ENCODE assay signal across 10 mouse cellular contexts in genomic region chr2:20777931-20778330, GRCm38 (mm10).
A peak's percentile ranks its signal among the peaks of the same experiment; 100 is the strongest.
DNase-seq lines count a peak whose midpoint lies in the region; ATAC-seq and TF ChIP-seq lines count a peak whose summit lies in the region.
"Had no signal": no experiment of that assay in that cellular context is flagged by ENCODE, and none has a peak within 500 bp of the region (broad histone marks: within the 10 kb centered on the region; RNA-seq: fewer than 3 reads in every experiment).

No protein-coding gene starts in this region.

- TF ChIP-seq CTCF in left cerebral cortex, adult 2 months (IDR thresholded peaks at IDR 0.05) = peak; percentile 46

- no peaks in the 10 kb centered on the region for H3K36me3 ChIP-seq in forebrain, embryonic 15.5 days
- H3K36me3 ChIP-seq: limb, embryonic 13.5 days had no signal

- DNase-seq in cerebellum, postnatal 10 days = peak; percentile 23 to 29
- DNase-seq in cerebellum, postnatal 36 days = no peak
- peak in 1 of 2 experiments; percentile 24 for DNase-seq in left cerebral cortex, adult 2 months (ENCODE audit: extremely low spot score in 1 of 2, low spot score in 2 of 2)
- DNase-seq in left cerebral cortex, adult 8-10 months (ENCODE audit: low spot score in 2 of 2) = no peak
- DNase-seq in embryo, embryonic 10.5 days (ENCODE audit: low spot score) = peak; percentile 54
- DNase-seq in left cerebral cortex, postnatal 10 days (ENCODE audit: extremely low spot score in 1 of 2, low spot score in 2 of 2) = peak; percentile 42 to 49
- DNase-seq in spleen, adult 12 weeks (ENCODE audit: low spot score) = no peak

- H3K9me3 ChIP-seq in forebrain, embryonic 15.5 days = no peaks in the 10 kb centered on the region
- H3K9me3 ChIP-seq: embryonic facial prominence, embryonic 13.5 days; limb, embryonic 13.5 days had no signal

- WGBS in forebrain, embryonic 15.5 days = 77% methylated on average over 6 of the region's 6 CpGs

- no peak overlapping the region for H3K4me3 ChIP-seq in left cerebral cortex, adult 2 months
- H3K4me3 ChIP-seq in forebrain, embryonic 15.5 days = no peak overlapping the region
- H3K4me3 ChIP-seq: embryonic facial prominence, embryonic 13.5 days; limb, embryonic 13.5 days had no signal

- no peaks in the 10 kb centered on the region for H3K4me1 ChIP-seq in forebrain, embryonic 15.5 days
- H3K4me1 ChIP-seq: embryonic facial prominence, embryonic 13.5 days; limb, embryonic 13.5 days had no signal

- no peak overlapping the region for H3K4me2 ChIP-seq in forebrain, embryonic 15.5 days (replicated peaks)
- H3K4me2 ChIP-seq: embryonic facial prominence, embryonic 13.5 days; limb, embryonic 13.5 days had no signal

- intact Hi-C loops in left cerebral cortex, adult 2 months (cut with DNase I) = loop anchor here (5.0 to 10.0 kb wide), 5 partner anchors 503 to 1361 kb away; partner anchors contain the start of gene Etl4
- intact Hi-C loops in left cerebral cortex, postnatal 10 days (cut with DNase I) = loop anchor here (10.0 kb wide), 1 partner anchor 253 kb away; no protein-coding TSS in a partner anchor

- no peak for ATAC-seq in forebrain, embryonic 15.5 days (replicated peaks)

- H3K9ac ChIP-seq in forebrain, embryonic 15.5 days (replicated peaks) = no peak overlapping the region
- H3K9ac ChIP-seq: embryonic facial prominence, embryonic 13.5 days; limb, embryonic 13.5 days had no signal

- no peak overlapping the region for H3K27ac ChIP-seq in left cerebral cortex, adult 2 months
- no peak overlapping the region for H3K27ac ChIP-seq in forebrain, embryonic 15.5 days (replicated peaks)
- H3K27ac ChIP-seq: embryonic facial prominence, embryonic 13.5 days; limb, embryonic 13.5 days had no signal

- no peaks in the 10 kb centered on the region for H3K27me3 ChIP-seq in forebrain, embryonic 15.5 days
- H3K27me3 ChIP-seq: embryonic facial prominence, embryonic 13.5 days; limb, embryonic 13.5 days had no signal

Comparison
In these comparisons a context has a peak if more than half of its experiments do, and no peak if none do; other contexts are left out.
1. DNase-seq: peak in cerebellum, postnatal 10 days (2 of 2), embryo, embryonic 10.5 days (single experiment) and left cerebral cortex, postnatal 10 days (2 of 2); none in cerebellum, postnatal 36 days (0 of 2), left cerebral cortex, adult 8-10 months (0 of 2) and spleen, adult 12 weeks (single experiment).